Mouse (Mus musculus) liver, adult 2 months (tissue): ENCODE measurements around the gene Dus2. TPM values are rescaled to one million over a fixed set of nuclear protein-coding genes. Genes with fewer than 3 reads are reported as not detected.
"Not testable (repeated sequence)": the region's sequence is repeated elsewhere in the genome, so short reads cannot be mapped to it uniquely, and the experiment has no call there.

Source experiments
- DNase-seq: peaks from one replicate; pipeline ENCODE4 v3.0.0-alpha.2; 2011; ENCODE audit warnings: low read depth, low spot score; ENCODE audit errors: extremely low read depth
- H3K27ac ChIP-seq: fragments of 200-500 bp; replicated peaks from 2 replicates; pipeline ENCODE4 v1.5.1; 2012; ENCODE audit warnings: low read depth, mild to moderate bottlenecking, control low read depth, inconsistent platforms, low read length; ENCODE audit not compliant: insufficient read depth
- H3K27me3 ChIP-seq: fragments of 200-500 bp; 2 replicates; pipeline ENCODE4 v1.6.1; 2012; ENCODE audit warnings: mild to moderate bottlenecking, moderate library complexity, low read length, inconsistent platforms; ENCODE audit not compliant: control insufficient read depth, insufficient read depth
- H3K36me3 ChIP-seq: fragments of 200-500 bp; 2 replicates; pipeline ENCODE4 v1.6.1; 2012; ENCODE audit warnings: low read length, inconsistent platforms; ENCODE audit not compliant: control insufficient read depth, insufficient read depth
- H3K4me1 ChIP-seq: fragments of 200-500 bp; 2 replicates; pipeline ENCODE4 v1.6.1; 2011; ENCODE audit warnings: low read length; ENCODE audit not compliant: control insufficient read depth, insufficient read depth
- H3K4me3 ChIP-seq: fragments of 200-500 bp; 2 replicates; pipeline ENCODE4 v1.5.1; 2011; ENCODE audit warnings: low read depth, mild to moderate bottlenecking, control low read depth, low read length, moderate library complexity; ENCODE audit not compliant: insufficient read depth
- H3K79me2 ChIP-seq: fragments of 200-500 bp; 2 replicates; pipeline ENCODE4 v1.6.1; 2012; ENCODE audit warnings: inconsistent platforms, mild to moderate bottlenecking, low read length, moderate library complexity; ENCODE audit not compliant: control insufficient read depth, insufficient read depth
- H3K9ac ChIP-seq: fragments of 200-500 bp; 2 replicates; pipeline ENCODE4 v1.6.1; 2012; ENCODE audit warnings: low read depth, mild to moderate bottlenecking, control low read depth, inconsistent platforms, low read length
- CTCF ChIP-seq: fragments of 200-500 bp; IDR thresholded peaks from 2 replicates; pipeline ENCODE4 v1.5.1; 2011; ENCODE audit warnings: low read depth, low read length, control low read depth
- POLR2A ChIP-seq: fragments of 200-500 bp; IDR thresholded peaks from 2 replicates; pipeline ENCODE4 v1.6.1; 2011; ENCODE audit warnings: low read length, control low read depth; ENCODE audit not compliant: insufficient read depth; ENCODE audit errors: extremely low read depth
- WGBS: fragments of 180-500 bp; shearing (Covaris S2); methylation state at CpG from one replicate; pipeline ENCODE4 v1.1.7; 2018; 5-methylcytosine and 5-hydroxymethylcytosine counted together
- polyA plus RNA-seq: library from polyadenylated mRNA; depleted of rRNA; stranded (reverse); fragments of >200 nt; gene quantifications from 2 replicates; pipeline ENCODE4 v1.2.3, GENCODE M21; 2012
- total RNA-seq: library from RNA; depleted of rRNA; stranded (reverse); fragments of >200 nt; gene quantifications from 2 replicates; pipeline ENCODE4 v1.2.3, GENCODE M21; 2014

Dus2 gene
- total and polyA plus RNA-seq, 2 experiments = 6.8 to 7.1 TPM

GRCm38 (mm10) chr8:106004538-106005207, 13.5 kb downstream of the Dus2 start:
- TF ChIP-seq POLR2A (no peak), CTCF (no peak)
- no peaks in the 10 kb centered on the region for H3K27me3 ChIP-seq
- no peaks in the 10 kb centered on the region for H3K79me2 ChIP-seq
- H3K4me3 ChIP-seq = no peak overlapping the region
- no peak overlapping the region for H3K27ac ChIP-seq
- peaks cover 2% of the 10 kb centered on the region; the same call in 1 of the 2 replicates for H3K4me1 ChIP-seq
- no peaks in the 10 kb centered on the region for H3K36me3 ChIP-seq
- no peak for DNase-seq
- WGBS = 83% methylated on average over 8 of the region's 8 CpGs
- no peak overlapping the region for H3K9ac ChIP-seq

- TF ChIP-seq POLR2A (no peak), CTCF (no peak)
- DNase-seq = no peak
- Histone ChIP-seq H3K36me3 (no peaks in the 10 kb centered on the region), H3K79me2 (peaks cover 3% of the 10 kb centered on the region; the same call in 1 of the 2 replicates), H3K27ac (no peak within 1 kb of the TSS), H3K4me1 (peaks cover 8% of the 10 kb centered on the region), H3K9ac (no peak within 1 kb of the TSS), H3K4me3 (no peak within 1 kb of the TSS), H3K27me3 (no peaks in the 10 kb centered on the region)
- 92% methylated on average over 4 of the region's 4 CpGs for WGBS
These were observed 14.7 kb downstream of the Dus2 start, which contains the start of gene Dpep2nb for GRCm38 (mm10) chr8:106005875-106006274. Dpep2nb (minus strand) TSS chr8:106005975.

- Histone ChIP-seq H3K27ac (no peak overlapping the region), H3K4me1 (peaks cover 8% of the 10 kb centered on the region), H3K27me3 (no peaks in the 10 kb centered on the region), H3K4me3 (no peak overlapping the region), H3K9ac (no peak overlapping the region), H3K79me2 (peaks cover 3% of the 10 kb centered on the region; the same call in 1 of the 2 replicates), H3K36me3 (no peaks in the 10 kb centered on the region)
- no peak for TF ChIP-seq POLR2A
- TF ChIP-seq CTCF = peak; percentile 34; the same call in 1 of the 2 replicates
- WGBS = 85% methylated on average over 4 of the region's 4 CpGs
- peak; percentile 51 for DNase-seq
These were observed 15.3 kb downstream of the Dus2 start for GRCm38 (mm10) chr8:106006413-106006812.

GRCm38 (mm10) chr8:106007135-106007534, 16.0 kb downstream of the Dus2 start:
- H3K4me3 ChIP-seq = no peak overlapping the region
- H3K79me2 ChIP-seq = peaks cover 3% of the 10 kb centered on the region; the same call in 1 of the 2 replicates
- no peaks in the 10 kb centered on the region for H3K27me3 ChIP-seq
- 31% methylated on average over 3 of the region's 3 CpGs for WGBS
- no peak for DNase-seq
- no peaks in the 10 kb centered on the region for H3K36me3 ChIP-seq
- TF ChIP-seq POLR2A (no peak), CTCF (no peak)
- H3K4me1 ChIP-seq = peaks cover 8% of the 10 kb centered on the region
- no peak overlapping the region for H3K9ac ChIP-seq
- no peak overlapping the region for H3K27ac ChIP-seq

DNA sequence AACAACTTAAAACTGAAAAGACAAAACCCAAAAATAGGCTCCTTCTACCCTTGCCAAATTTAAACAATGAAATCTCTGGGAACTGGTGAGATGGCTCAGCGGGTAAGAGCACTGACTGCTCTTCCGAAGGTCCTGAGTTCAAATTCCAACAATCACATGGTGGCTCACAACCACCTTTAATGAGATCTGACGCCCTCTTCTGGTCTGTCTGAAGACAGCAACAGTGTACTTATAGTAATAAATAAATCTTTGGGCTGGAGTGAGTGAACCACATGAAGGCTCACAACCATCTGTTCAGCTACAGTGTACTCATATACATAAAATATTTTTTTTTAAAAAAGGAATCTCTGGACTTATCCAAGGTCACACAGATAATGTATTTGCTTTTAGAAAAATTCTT, 16.8 kb downstream of the Dus2 start:
- WGBS = 31% methylated on average over 3 of the region's 3 CpGs
- H3K4me3 ChIP-seq, H3K9ac ChIP-seq, H3K27ac ChIP-seq, H3K4me1 ChIP-seq, H3K27me3 ChIP-seq, H3K36me3 ChIP-seq, H3K79me2 ChIP-seq: not testable (repeated sequence)
- peak; percentile 56 for DNase-seq
